Mouse (Mus musculus) ovary, postnatal 10 days (tissue): ENCODE results near the gene Ankrd33b.

ENCODE experiments used
- DNase-seq: peaks from one replicate; pipeline ENCODE4 v3.0.0; 2022; ENCODE audit warnings: low spot score

The Ankrd33b gene

GRCm38 (mm10) chr15:31265404-31265803 lies 102.1 kb downstream of the Ankrd33b start:
- DNase-seq: no peak

GRCm38 (mm10) chr15:31264827-31265226 lies 102.7 kb downstream of the Ankrd33b start:
- peak; percentile 52 for DNase-seq

DNA sequence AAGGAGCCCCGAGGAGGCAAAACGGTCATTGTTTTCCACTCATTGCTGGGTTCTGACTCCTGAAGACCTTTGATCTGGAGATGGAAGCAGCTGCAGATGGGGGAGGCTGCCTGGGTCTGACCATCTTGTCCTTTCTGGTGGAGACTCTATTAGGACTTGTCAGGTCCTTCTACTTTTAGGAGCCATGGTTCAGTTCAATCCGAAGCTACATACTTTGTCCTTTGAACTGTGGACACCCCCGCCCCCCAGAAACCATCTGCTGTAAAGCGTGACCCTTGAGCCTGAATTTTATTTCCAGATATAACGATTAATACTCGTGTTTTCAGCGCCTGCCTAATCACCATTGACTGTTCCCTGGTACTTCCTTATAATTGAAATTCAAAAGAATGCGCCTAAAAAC lies 105.2 kb downstream of the Ankrd33b start:
- no peak for DNase-seq

- no peak for DNase-seq
These were observed 106.4 kb downstream of the Ankrd33b start for GRCm38 (mm10) chr15:31261094-31261493.

GRCm38 (mm10) chr15:31258693-31259439 lies 108.7 kb downstream of the Ankrd33b start:
- no peak for DNase-seq

- no peak for DNase-seq
These were observed 109.4 kb downstream of the Ankrd33b start for GRCm38 (mm10) chr15:31258029-31258692.

DNA sequence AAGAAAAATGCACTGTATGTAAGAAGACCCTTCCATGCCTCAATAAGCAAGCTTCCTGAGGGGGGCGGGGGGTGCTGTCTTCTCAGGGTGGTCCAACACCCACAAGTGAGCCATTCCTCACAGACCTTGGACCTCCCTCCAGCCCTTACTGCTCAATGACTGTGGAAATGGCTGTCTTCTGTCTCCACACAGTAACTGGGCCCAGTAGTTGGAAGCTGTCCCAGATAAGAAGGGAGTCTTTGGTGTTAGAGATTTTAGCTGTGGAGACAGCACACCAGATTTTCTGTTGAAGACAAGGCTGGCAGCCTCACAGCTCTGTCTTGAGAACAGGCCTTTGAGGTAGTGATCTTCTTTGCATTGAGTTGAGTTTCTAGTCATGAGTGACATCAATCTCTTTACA lies 110.2 kb downstream of the Ankrd33b start:
- no peak for DNase-seq

DNA sequence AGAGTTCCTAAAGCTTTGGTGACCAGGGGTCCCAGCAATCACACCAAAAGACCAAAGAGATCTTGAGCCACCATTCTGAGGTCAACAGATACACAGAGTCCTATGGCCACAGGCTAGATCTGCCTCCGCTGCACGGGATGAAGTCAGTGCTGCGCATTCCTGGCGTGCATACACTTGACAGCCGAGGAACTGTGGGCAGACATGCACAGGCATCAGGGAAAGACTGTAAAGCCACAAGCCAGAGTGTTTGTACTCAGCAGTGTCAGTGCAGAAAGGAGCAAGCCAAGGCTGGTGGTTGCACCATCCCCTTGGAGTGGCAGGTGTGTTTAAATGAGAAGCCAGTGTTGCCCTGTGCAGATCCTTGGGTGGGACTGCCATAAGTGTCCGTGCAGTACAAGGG lies 111.8 kb downstream of the Ankrd33b start:
- no peak for DNase-seq

- no peak for DNase-seq
These were observed 112.5 kb downstream of the Ankrd33b start for GRCm38 (mm10) chr15:31254939-31255535.

- no peak for DNase-seq
These were observed 113.6 kb downstream of the Ankrd33b start for GRCm38 (mm10) chr15:31253963-31254362.

- no peak for DNase-seq
These were observed 114.1 kb downstream of the Ankrd33b start for GRCm38 (mm10) chr15:31253380-31253779.

GRCm38 (mm10) chr15:31252590-31253311 lies 114.8 kb downstream of the Ankrd33b start:
- DNase-seq: no peak

- no peak for DNase-seq
These were observed 116.3 kb downstream of the Ankrd33b start for GRCm38 (mm10) chr15:31251189-31251588.

DNA sequence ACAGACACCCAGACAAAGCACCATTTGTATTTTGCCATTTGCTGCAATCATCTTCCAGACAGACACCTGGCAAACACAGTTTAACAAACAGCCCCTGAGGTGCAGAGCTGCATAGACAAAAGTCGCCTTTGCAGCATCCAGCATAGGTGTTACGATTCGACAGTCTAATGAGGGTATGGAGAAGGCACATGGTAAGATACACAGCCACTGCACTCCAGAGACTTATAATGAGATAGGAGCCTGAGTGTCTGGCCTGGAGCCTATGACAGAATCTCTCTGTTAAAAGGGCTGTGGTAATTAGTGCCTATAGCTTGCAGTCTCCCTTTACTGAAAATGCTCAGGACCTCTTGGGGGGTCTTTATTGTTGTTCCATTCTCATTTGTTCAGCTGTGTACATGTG lies 116.8 kb downstream of the Ankrd33b start:
- no peak for DNase-seq

GRCm38 (mm10) chr15:31250027-31250426 lies 117.5 kb downstream of the Ankrd33b start:
- DNase-seq: no peak

- no peak for DNase-seq
These were observed 118.6 kb downstream of the Ankrd33b start for GRCm38 (mm10) chr15:31248882-31249281.

DNA sequence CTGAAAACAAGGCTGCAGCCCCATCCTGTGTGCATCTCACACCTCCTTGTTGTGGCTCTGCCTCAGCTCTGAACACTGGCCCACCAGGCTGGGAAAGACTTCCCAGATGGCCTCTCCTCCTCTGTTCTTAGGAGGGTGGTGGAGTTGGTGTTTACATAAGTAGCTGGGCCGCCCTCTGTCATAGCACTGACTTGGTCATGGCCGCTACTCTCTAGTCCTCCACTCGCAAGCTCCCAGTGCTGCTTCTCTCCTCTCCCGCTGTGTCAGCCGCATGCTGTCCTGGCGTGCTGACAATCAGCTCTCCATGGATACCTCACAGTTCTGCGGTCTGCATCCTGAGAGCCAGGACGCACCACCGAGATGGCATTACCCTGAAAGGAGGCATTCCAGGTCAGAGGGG lies 120.5 kb downstream of the Ankrd33b start:
- DNase-seq: no peak

DNA sequence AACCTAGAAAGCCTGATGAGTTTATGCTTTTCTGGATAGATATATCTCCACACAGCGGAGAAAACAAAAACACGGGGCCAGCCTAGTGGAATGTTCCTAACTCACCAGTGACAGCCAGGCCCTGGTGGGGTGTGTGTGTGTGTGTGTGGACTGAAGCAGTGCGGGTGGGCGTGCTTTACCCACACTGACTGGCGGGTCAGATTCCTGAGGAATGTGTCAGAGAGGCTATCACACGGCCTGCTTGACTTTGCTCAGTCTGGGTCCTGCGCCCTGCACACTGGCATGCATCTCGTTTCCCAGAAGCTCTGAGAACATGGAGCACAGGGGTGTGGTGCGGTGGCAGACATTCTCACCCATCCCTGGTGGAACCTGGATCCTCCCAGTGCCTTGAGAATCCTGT lies 121.6 kb downstream of the Ankrd33b start:
- no peak for DNase-seq

- no peak for DNase-seq
These were observed 122.7 kb downstream of the Ankrd33b start for GRCm38 (mm10) chr15:31244696-31245445.

DNA sequence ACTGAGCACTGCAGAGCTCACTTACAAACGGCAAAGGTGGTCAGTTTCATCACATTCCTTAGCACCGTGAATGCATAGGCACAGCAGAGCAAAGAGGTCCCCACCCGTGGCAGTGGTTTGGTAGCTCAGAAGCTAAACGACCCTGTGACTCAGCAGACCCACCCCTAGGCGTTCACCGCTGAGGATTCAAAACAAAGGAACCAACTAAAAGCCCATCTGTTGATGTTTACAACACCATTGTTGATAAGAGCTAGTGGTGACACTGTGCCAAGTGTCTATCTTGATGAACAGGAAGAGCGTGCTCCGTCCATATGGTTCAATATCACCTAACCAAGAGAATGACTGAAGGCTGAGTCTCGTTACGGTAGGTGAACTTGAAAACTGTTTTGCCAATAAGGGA lies 124.3 kb downstream of the Ankrd33b start:
- no peak for DNase-seq
